Mouse (Mus musculus) midbrain, postnatal 0 days (tissue): ENCODE data around the gene Megf11. TPM values are rescaled to one million over a fixed set of nuclear protein-coding genes. Genes with fewer than 3 reads are reported as not detected.
"Not testable (repeated sequence)": the region's sequence is repeated elsewhere in the genome, so short reads cannot be mapped to it uniquely, and the experiment has no call there.

Experiments
- ATAC-seq: fragments of 200-750 bp; cut with Nextera tagmentation; 2 replicates; pipeline ENCODE4 v1.8.0; 2017; ENCODE audit warnings: moderate number of reproducible peaks, mild to moderate bottlenecking, moderate TSS enrichment, moderate library complexity; ENCODE audit not compliant: low FRiP score
- DNase-seq: peaks from one replicate; pipeline ENCODE4 v3.0.0-alpha.2; 2015; ENCODE audit warnings: low spot score
- H3K27ac ChIP-seq: fragments of 300-500 bp; sonication (generic); 2 replicates; pipeline ENCODE4 v1.5.1; 2014; ENCODE audit warnings: low read depth, mild to moderate bottlenecking, low read length, mixed read lengths
- H3K27me3 ChIP-seq: fragments of 300-500 bp; sonication (generic); 2 replicates; pipeline ENCODE4 v1.6.1; 2014; ENCODE audit warnings: low read length, control low read depth, mixed read lengths; ENCODE audit not compliant: insufficient read depth
- H3K36me3 ChIP-seq: fragments of 300-500 bp; sonication (generic); 2 replicates; pipeline ENCODE4 v1.6.1; 2014; ENCODE audit warnings: low read length, control low read depth, mixed read lengths; ENCODE audit not compliant: insufficient read depth
- H3K4me1 ChIP-seq: fragments of 300-500 bp; sonication (generic); 2 replicates; pipeline ENCODE4 v1.6.1; 2014; ENCODE audit warnings: mild to moderate bottlenecking, control low read depth, antibody characterized with exemption, low read length, mixed read lengths; ENCODE audit not compliant: insufficient read depth
- H3K4me2 ChIP-seq: fragments of 300-500 bp; sonication (generic); 2 replicates; pipeline ENCODE4 v1.6.1; 2014; ENCODE audit warnings: low read depth, mild to moderate bottlenecking, low read length, mixed read lengths; ENCODE audit not compliant: poor library complexity, severe bottlenecking
- H3K4me3 ChIP-seq: fragments of 300-500 bp; sonication (generic); 2 replicates; pipeline ENCODE4 v1.5.1; 2014; ENCODE audit warnings: low read depth, mild to moderate bottlenecking, low read length, moderate library complexity
- H3K9ac ChIP-seq: fragments of 300-500 bp; sonication (generic); replicated peaks from 2 replicates; pipeline ENCODE4 v1.6.1; 2014; ENCODE audit warnings: mild to moderate bottlenecking, low read length, moderate library complexity, mixed read lengths; ENCODE audit not compliant: poor library complexity, severe bottlenecking
- H3K9me3 ChIP-seq: fragments of 300-500 bp; sonication (generic); 2 replicates; pipeline ENCODE4 v1.6.1; 2016; ENCODE audit warnings: low read length, control low read depth
- CTCF ChIP-seq: IDR thresholded peaks from 2 replicates; pipeline ENCODE4 v1.5.1; 2016; ENCODE audit warnings: antibody characterized with exemption, mild to moderate bottlenecking
- WGBS: fragments of 180-500 bp; shearing (Covaris S2); extraction: QIAGEN DNeasy Blood & Tissue Kit; methylation state at CpG from one replicate; pipeline ENCODE4 v1.1.7; 2014; 5-methylcytosine and 5-hydroxymethylcytosine counted together
- polyA plus RNA-seq: library from polyadenylated mRNA; unstranded; fragments of >200 nt; fragmentation: Nextera tagmentation; extraction: Ambion mirVana; gene quantifications from 2 replicates; pipeline ENCODE4 v1.2.1, GENCODE M21; 2015
- total RNA-seq: library from RNA; depleted of rRNA; stranded (reverse); fragments of >200 nt; gene quantifications from 2 replicates; pipeline ENCODE4 v1.2.3, GENCODE M21; 2014

Gene Megf11
- total and polyA plus RNA-seq, 2 experiments from 2014 or later: 17.7 to 41.8 TPM

GRCm38 (mm10) chr9:64702391-64702790 lies 317.0 kb downstream of the Megf11 start:
- no peak for TF ChIP-seq CTCF
- Histone ChIP-seq H3K36me3 (peaks cover 23% of the 10 kb centered on the region), H3K4me3 (no peak overlapping the region), H3K27ac (no peak overlapping the region), H3K27me3 (no peaks in the 10 kb centered on the region), H3K4me1 (no peaks in the 10 kb centered on the region), H3K4me2 (no peak overlapping the region), H3K9ac (no peak overlapping the region), H3K9me3 (no peaks in the 10 kb centered on the region)
- DNase-seq (no peak), ATAC-seq (no peak)

DNA sequence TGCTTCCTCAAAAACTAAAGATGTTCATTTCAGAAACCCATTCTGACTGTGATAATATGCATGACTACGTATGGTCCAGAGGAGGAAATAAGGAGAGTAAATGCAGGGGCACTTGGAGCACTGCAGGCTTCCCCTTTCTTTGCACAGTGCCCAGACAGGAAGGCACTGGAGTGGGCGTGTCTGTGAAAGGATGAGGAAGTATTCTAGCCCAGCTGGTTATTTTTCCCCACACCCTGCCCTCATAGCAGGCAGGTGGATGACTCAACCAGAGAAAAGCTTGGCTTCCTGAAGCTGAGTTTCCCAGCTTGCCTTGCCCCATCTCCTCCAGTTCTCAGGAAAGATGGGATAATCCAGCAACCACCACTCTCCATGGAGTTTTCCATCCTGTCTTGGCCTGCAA lies 317.5 kb downstream of the Megf11 start:
- no peak for TF ChIP-seq CTCF
- Histone ChIP-seq H3K9ac (no peak overlapping the region), H3K4me1 (no peaks in the 10 kb centered on the region), H3K27me3 (no peaks in the 10 kb centered on the region), H3K36me3 (peaks cover 25% of the 10 kb centered on the region; the same call in 1 of the 2 replicates), H3K4me3 (no peak overlapping the region), H3K27ac (no peak overlapping the region), H3K9me3 (no peaks in the 10 kb centered on the region), H3K4me2 (no peak overlapping the region)
- ATAC-seq: no peak
- no peak for DNase-seq
- 77% methylated on average over 2 of the region's 2 CpGs for WGBS

DNA sequence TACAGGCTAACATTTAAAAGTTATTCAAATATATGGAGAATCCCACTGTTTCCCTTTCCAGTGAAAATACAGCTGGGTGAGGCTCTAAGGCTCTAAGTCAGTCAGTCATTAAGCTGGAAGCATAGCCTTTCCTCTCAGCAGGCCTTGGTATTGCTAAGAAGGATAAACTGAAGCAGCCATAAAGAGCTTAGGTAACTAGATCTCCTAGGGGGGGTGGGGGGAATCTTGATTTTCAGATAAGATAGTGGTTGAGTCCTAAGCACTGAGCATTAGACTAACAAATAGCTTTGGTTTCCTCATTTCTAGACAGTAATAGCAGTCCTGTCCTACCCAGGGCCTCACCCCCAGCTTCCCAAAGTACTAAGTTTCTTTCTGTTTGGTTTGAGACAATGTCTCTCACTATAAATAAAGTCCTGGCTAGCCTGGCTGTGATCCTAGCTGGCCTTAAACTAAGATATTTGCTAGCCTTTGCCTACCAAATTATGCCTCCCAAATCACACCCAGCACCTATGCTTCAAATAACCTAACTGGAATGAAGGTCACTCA lies 318.1 kb downstream of the Megf11 start:
- TF ChIP-seq CTCF: no peak
- DNase-seq: no peak

DNA sequence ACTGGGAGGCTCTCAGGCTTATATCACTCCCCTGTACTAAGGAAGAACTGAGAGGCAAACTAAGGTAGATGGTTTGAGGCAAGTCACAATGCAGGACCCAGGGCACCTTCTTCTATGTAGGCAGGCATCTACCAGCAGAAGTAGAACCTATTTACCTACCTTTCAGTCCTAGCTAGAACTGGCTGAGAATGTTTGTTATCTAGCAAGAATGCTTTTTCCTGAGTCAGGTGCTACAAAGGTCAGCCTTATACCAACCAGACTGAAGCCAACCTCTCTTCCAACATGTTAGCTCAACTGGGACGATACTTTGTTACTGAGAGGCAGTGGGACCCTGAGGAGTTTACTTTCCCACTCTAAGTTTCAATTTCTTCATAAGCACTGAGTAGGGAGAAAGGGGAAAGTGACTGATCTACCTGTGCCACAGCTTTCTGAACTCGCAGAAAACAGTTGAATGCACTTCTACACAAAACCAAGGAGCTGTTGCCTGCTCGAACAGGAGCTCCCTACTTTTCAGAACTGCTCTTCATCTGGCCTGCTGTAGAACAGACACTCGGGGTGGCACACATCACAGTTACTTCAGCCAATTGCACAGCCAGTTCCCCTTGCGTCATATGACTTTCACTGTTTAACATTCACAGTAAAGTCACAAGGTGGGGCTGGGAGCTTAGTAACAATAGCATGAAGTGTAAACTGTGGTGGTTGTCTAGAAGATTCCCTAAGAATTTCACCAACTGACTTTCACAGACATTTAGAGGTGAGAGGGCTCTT lies 318.8 kb downstream of the Megf11 start:
- no peak for ATAC-seq

More for the DNA sequence above, 318.1 kb downstream of the Megf11 start:
- Histone ChIP-seq H3K4me2 (no peak overlapping the region), H3K9ac (no peak overlapping the region), H3K9me3 (no peaks in the 10 kb centered on the region), H3K4me1 (no peaks in the 10 kb centered on the region), H3K27ac (no peak overlapping the region), H3K4me3 (no peak overlapping the region), H3K27me3 (no peaks in the 10 kb centered on the region), H3K36me3 (peaks cover 29% of the 10 kb centered on the region; the same call in 1 of the 2 replicates)
- no peak for ATAC-seq

DNA sequence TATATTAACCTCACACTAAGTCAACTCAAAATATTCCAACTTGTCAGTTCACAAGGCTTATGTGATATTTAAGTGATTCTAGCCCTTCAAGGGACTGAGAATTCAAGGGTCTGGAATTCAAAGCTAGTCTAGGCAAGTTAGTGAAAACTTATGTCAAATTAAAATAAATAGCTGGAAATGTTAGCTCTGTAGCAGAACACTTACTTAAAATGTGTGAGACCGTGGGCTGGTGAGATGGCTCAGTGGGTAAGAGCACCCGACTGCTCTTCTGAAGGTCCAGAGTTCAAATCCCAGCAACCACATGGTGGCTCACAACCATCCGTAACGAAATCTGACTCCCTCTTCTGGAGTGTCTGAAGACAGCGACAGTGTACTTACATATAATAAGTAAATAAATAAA lies 324.9 kb downstream of the Megf11 start:
- H3K36me3 ChIP-seq: peaks cover 20% of the 10 kb centered on the region
- not testable (repeated sequence) for H3K9ac ChIP-seq, H3K9me3 ChIP-seq, DNase-seq, ATAC-seq, H3K27ac ChIP-seq, H3K27me3 ChIP-seq, H3K4me2 ChIP-seq, H3K4me1 ChIP-seq, H3K4me3 ChIP-seq
- WGBS: 94% methylated on average over 3 of the region's 5 CpGs

More for the DNA sequence above, 318.8 kb downstream of the Megf11 start:
- H3K4me2 ChIP-seq: no peak overlapping the region
- H3K9ac ChIP-seq: no peak overlapping the region
- H3K27ac ChIP-seq: no peak overlapping the region
- H3K36me3 ChIP-seq: peaks cover 29% of the 10 kb centered on the region; the same call in 1 of the 2 replicates
- DNase-seq: no peak
- H3K9me3 ChIP-seq: no peaks in the 10 kb centered on the region
- no peaks in the 10 kb centered on the region for H3K4me1 ChIP-seq
- no peaks in the 10 kb centered on the region for H3K27me3 ChIP-seq
- no peak for TF ChIP-seq CTCF
- no peak overlapping the region for H3K4me3 ChIP-seq
- 93% methylated on average over 5 of the region's 5 CpGs for WGBS

DNA sequence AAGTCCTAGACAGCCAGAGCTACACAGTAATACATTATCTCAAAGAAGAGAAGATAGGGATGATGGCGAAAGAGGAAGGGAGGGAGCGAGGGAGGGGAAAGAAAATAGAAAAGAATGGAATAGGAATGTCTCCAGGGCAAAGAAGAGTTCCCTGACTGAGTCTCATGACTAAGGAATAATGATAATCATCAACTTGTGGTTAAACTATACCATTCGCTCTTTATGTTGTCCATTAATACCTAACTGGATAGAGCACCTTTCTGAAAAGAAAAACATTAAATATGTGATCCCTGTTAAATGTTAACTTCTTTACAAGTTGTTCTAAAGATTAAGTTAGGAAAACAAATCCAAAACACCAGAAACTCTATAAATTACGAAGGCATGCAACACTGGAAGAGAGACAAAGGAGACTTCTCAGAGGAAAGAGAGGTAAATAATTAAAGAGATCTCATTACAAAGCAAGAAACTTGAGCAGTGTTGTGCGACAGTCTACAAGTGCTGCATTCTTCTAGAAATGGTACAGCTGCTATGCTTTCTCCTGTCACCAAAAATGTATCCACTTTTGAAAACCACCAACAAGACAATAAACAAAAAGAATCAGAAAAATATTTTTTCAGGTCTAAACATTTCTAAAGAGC lies 334.2 kb downstream of the Megf11 start:
- ATAC-seq (no peak), DNase-seq (no peak)
- H3K27ac ChIP-seq: no peak overlapping the region
- TF ChIP-seq CTCF: no peak
- H3K4me3 ChIP-seq: no peak overlapping the region
- 84% methylated on average over 5 of the region's 5 CpGs for WGBS
- no peaks in the 10 kb centered on the region for H3K27me3 ChIP-seq
- no peaks in the 10 kb centered on the region for H3K4me1 ChIP-seq
- H3K4me2 ChIP-seq: no peak overlapping the region
- H3K36me3 ChIP-seq: peaks cover 4% of the 10 kb centered on the region; the same call in 1 of the 2 replicates
- no peaks in the 10 kb centered on the region for H3K9me3 ChIP-seq
- H3K9ac ChIP-seq: no peak overlapping the region
